Mouse (Mus musculus) gastrocnemius, postnatal 36 days (tissue): ENCODE results near the gene Supt4a. TPM values are rescaled to one million over a fixed set of nuclear protein-coding genes. Genes with fewer than 3 reads are reported as not detected.
A peak's percentile ranks its signal among the peaks of the same experiment; 100 is the strongest.

Experiments used
- DNase-seq, 2 experiments: peaks; one replicate each; pipeline ENCODE4 v3.0.0; 2022
- intact Hi-C: fragments of 180-260 bp; cut with DNase I; formaldehyde crosslinking; loops from one replicate; pipeline ENCODE4 v1.15.1; 2025
- long read RNA-seq, 2 experiments: library from polyadenylated mRNA; stranded (forward); transcript quantifications; one replicate each; pipeline ENCODE4 v2.0.0; 2021
- total RNA-seq, 2 experiments: library from RNA; stranded (reverse); gene quantifications; 2 replicates each; pipeline ENCODE4 v1.2.3; 2021

The Supt4a gene
- total RNA-seq: 10 to 100 TPM; 26.8 to 37.6 TPM
- long read RNA-seq, experiment 1, transcript Supt4a-201 (5 exons, 706 nt): major isoform, 40 of 41 reads
- long read RNA-seq, experiment 1, partial matches to known transcripts: 1 of 41 reads
- long read RNA-seq, experiment 1, other reads (novel, unspliced or antisense): 0 of 41 reads
- long read RNA-seq, experiment 2, transcript Supt4a-201 (5 exons, 706 nt): major isoform, 61 of 68 reads
- long read RNA-seq, experiment 2, partial matches to known transcripts: 1 of 68 reads
- long read RNA-seq, experiment 2, other reads (novel, unspliced or antisense): 6 of 68 reads

- DNase-seq: peak; percentile 89 to 93
- intact Hi-C loops: loop anchor here (5.0 kb wide), 1 partner anchor 145 kb away; the partner anchor contains the start of gene Mtmr4
Measured at GRCm38 (mm10) chr11:87737175-87737740, at the start of gene Supt4a. Gene Supt4a, plus strand, starts transcription at chr11:87737552.

DNA sequence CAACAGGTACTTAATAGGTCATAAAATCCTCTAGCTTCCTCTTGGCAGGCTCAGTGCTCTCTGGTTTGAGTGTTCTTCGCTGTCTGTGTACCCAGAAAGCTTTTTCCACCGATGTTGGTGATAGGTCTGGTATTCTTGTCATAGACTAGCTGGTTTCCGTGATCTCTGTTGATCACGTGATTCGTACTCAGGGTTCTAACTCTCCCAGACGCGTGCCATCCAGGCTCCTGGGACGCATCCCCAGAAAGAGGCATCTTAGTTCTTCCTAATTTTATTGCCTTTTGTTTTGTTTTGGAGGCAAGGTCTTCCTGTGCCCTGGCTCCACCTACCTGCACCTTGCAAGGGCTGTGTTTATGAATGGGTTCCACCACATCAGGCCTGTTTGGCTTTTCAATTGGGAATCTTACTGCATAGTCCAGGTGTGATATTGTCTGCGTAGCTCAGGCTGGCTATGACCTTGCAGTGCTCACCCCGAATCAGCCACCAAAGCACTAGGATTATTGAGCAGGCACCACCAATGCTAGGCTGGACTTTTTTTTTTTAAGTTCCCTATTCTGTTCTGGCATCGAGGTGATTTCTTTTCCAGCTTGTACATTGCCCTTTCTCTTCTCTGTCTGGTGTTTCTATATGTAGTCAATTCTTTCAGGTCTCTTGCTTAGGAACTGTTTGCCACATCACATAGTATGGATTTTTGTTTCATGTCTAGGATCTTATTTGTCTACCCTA, 48.7 kb upstream of the Supt4a start:
- DNase-seq: no peak
- intact Hi-C loops: no loop called here

DNA sequence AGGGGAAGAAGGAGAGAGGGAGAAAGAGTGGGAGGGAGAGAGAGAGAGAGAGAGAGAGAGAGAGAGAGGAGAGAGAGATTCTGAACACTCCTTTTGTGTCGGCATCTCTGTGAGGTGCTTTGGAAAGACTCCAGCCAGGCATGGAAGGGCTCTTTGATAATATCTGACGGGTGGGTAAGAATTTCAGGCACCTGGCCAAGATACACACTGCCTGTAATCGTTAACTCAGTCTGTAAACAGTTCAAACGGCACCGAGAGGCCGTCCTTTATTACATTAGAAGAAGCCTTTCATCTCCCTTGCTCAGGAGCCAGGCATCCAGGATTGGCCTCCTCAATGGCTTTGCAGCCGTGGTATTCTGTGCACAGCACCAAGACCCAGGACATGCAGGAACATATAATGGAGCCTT, 47.9 kb upstream of the Supt4a start:
- no peak for DNase-seq
- intact Hi-C loops: no loop called here

GRCm38 (mm10) chr11:87690054-87690740, 47.2 kb upstream of the Supt4a start:
- DNase-seq: no peak
- intact Hi-C loops: no loop called here

GRCm38 (mm10) chr11:87697131-87697682, 40.1 kb upstream of the Supt4a start:
- no peak for DNase-seq
- intact Hi-C loops: no loop called here

- intact Hi-C loops: no loop called here
- no peak for DNase-seq
Measured at GRCm38 (mm10) chr11:87698126-87698525, 39.2 kb upstream of the Supt4a start.

DNA sequence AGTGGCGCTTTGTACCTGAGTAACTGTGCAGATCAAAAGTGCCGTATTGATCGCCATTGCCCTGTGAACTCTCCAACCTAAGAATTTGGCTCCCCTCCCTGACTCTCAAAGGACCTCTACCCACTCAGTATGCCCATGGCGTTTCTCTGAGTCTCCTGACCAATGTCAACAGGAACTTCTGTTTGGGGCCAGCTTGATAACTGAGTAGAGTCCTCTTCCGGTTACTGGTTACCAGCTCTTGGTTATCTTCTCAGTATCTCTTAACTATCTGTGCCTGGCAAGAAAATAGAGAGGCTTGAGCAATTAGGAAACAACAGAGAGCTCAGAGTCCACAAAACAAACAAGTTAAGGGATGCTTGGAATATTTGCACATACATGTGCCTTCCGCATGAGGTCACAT, 36.2 kb upstream of the Supt4a start:
- no peak for DNase-seq
- intact Hi-C loops: no loop called here

DNA sequence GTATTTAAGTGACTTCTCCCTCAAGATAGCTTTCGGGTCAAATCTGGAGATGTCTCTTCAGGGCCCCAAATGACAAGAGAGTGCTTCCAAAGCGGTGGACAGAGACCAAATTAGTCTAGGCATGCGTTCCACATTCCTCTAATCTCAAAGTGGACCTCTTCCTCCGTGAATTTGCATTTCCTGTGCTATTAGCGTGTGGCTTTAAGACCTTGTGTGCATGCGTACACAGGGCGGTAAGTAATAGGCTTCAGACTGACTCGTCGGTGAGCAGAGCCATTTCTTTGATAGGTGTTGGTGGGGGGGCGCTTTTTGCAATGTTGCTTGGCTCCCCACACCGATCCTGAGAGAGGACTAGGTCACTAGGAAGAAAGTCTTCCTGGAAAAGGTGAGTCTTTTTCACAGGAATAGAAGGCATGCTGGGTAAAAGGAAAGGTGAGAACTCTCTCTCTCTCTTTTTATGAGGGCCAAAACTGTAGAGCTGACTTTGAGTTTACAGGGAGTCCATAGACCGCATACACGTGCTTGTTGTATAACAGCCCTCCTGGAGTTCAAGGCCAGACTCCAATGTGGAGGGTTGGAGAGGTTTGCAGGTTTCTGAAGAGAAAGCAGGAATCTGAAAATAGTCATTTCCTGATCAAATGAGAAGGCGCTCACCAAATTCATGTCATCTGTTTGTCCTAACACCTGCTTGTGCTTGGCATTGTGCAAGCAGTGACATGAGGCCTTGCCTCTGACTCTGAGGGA, 35.3 kb upstream of the Supt4a start:
- no peak for DNase-seq
- intact Hi-C loops: no loop called here

GRCm38 (mm10) chr11:87703654-87704053, 33.7 kb upstream of the Supt4a start:
- no peak for DNase-seq
- intact Hi-C loops: no loop called here

DNA sequence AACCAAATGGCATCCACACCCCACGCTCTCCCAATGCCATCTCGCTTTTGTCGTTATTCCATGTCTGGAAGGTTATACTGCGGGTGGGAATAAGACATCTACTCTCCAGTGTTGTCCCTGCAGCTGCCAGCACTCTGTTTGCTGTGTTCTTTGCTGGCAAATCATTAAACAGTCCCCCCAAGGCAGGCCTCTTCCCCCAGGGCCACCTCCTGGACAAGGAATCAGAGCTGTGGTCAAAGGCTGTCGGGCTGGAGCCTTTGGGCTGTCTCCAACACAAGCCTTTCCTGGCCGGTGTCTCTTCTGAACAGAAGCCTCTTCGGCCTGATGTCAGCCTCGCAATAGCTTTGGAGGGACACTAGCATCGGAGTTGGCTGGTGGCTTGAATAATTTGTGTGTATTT, 33.1 kb upstream of the Supt4a start:
- DNase-seq: no peak
- intact Hi-C loops: no loop called here

GRCm38 (mm10) chr11:87707570-87707969, 29.8 kb upstream of the Supt4a start:
- intact Hi-C loops: no loop called here
- no peak for DNase-seq

DNA sequence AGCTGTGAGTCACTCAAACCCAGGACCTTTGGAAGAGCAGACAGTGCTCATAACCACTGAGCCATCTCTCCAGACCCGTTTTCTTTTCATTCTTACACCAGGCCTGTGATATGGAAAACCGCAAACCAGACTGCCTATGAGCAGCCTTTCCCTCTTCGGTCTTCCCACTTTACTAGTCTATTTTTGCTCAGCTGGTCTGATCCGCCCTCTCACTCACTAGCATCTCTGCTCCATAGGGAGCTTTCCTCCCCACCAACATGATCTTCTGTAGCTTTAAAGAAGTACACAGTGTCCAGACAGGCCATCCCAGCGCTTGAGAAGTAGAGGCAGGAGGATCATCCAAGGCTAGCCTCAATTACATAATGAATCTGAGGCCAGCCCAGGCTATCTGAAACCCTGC, 28.4 kb upstream of the Supt4a start:
- intact Hi-C loops: no loop called here
- no peak for DNase-seq

DNA sequence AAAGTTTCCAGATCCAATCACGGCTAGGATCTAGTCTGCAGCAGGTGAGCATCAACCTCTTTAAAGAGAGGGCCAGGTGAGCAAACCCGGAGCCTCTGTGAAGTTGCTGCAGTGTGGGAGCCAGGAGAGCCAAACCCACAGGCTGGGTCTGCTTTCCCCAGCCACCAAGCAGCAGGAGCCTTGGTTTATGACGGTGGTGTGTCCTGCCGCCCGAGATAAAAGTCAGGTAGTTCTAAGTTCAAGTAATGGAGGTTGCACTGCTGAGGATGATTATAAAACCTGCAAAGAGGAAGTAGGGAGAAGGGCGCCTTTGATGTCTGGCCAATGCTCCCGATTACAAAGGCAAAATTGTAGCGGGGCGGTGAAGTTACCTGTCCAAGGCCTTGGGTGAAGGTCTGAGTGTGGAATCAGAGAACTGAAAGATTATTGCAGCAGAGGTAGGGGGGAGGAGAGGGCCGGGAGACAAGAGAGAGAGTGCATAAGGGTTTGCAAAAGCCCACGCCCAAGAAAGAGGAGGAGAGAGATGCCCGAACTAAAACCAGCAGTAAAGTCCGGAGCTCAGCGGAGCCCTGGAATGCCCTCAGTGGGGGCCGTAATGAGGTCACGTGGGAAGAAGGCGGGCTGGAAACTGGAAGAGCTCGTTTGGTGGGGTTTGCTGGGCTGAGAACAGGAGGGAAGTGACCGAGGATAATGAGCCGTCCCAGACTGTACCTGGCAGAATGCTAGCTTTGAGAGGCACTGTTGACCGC, 27.7 kb upstream of the Supt4a start:
- intact Hi-C loops: no loop called here
- DNase-seq: no peak

GRCm38 (mm10) chr11:87710262-87710615, 27.1 kb upstream of the Supt4a start:
- intact Hi-C loops: no loop called here
- no peak for DNase-seq

DNA sequence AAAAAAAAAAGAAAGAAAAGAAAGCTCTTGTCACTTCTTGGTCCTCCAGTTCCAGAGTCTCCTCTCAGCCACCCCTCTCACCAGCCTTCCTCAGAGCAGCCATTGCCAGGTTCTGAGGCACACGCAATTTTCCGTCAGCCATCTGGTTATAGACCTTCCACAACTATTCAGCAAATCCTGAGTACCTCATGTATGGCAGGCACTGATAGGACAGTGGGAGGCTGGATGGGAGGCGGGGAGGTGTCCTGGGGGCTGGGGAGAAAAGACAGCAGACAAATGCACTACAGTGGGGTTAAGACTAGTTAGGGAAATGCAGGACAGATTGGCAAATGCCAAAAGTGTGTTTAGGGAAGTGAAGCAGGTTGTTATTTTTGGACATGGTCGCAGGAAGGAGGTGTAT, 25.2 kb upstream of the Supt4a start:
- DNase-seq: no peak
- intact Hi-C loops: no loop called here

- no peak for DNase-seq
- intact Hi-C loops: no loop called here
Measured at GRCm38 (mm10) chr11:87715999-87716398, 21.4 kb upstream of the Supt4a start.

DNA sequence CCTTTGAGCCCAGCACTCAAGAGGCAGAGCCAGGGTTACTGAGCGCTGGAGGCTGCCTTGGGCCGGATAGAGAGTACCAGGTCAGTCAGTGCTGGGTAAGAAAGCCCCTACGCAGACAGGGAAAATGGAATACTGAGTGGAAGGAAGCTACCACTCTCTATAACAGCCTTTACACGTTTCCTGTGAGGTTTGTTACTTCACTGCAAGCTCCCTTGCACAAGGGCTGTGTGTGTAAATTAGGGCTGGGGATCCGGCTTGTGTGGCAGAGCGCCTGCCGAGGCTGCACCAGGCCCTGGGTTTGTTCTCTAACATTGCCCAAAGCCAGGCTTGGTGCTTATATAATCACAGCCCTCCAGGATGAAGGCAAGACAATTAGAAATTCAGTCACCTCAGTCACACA, 17.8 kb upstream of the Supt4a start:
- intact Hi-C loops: no loop called here

GRCm38 (mm10) chr11:87720324-87720723, 17.0 kb upstream of the Supt4a start:
- intact Hi-C loops: no loop called here
- no peak for DNase-seq

More for the DNA sequence above, 17.8 kb upstream of the Supt4a start:
- no peak for DNase-seq

DNA sequence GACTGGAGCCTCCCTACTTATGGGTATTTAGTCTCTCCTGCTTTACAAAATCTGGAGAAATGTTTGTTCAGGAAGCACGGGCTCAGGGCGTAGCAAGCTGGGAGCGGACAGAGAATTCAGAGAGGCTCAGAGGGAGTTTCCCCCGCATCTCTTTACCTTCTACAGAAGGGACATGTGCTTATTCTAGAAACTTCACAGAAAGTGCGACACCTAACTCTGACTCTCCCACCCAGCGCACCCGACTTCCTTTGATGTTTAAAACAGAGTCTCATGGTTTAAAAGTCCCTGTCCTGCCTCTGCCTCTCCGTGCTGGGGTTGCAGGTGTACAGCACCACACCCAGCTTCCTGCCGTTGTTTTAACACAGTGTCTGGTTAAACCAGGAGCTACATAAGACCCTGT, 16.5 kb upstream of the Supt4a start:
- DNase-seq: no peak
- intact Hi-C loops: no loop called here

DNA sequence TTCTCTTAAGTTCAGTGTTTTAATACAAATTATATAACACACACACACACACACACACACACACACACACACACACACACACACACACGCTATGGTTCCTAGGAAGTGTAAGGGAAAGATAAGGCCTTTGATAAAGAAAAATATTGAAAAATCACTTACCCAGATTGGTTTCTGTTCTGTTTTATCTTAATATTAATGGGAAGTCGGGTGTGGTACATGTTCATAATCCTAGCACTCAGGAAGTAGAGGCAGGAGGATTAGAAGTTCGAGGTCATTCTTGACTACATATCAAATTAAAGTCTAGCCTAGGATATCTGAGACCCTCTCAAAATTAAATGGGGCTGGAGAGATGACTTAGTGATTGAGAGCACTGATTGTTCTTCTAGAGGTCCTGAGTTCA, 15.2 kb upstream of the Supt4a start:
- no peak for DNase-seq
- intact Hi-C loops: no loop called here
